Mouse (Mus musculus): ENCODE data around the gene Ankrd13d.

The Ankrd13d gene

GRCm38 (mm10) chr19:4301735-4302651 is 19.1 kb upstream of the Ankrd13d start:
- DNase-seq (ENCODE audit: inconsistent ontology term): no peak

- DNase-seq (ENCODE audit: inconsistent ontology term): no peak
Measured at GRCm38 (mm10) chr19:4300852-4301734, 18.2 kb upstream of the Ankrd13d start.

- no peak for DNase-seq (ENCODE audit: inconsistent ontology term)
Measured at GRCm38 (mm10) chr19:4300271-4300704, 17.4 kb upstream of the Ankrd13d start.

GRCm38 (mm10) chr19:4299574-4300270 is 16.8 kb upstream of the Ankrd13d start:
- no peak for DNase-seq (ENCODE audit: inconsistent ontology term)

GRCm38 (mm10) chr19:4299126-4299525 is 16.2 kb upstream of the Ankrd13d start:
- no peak for DNase-seq (ENCODE audit: inconsistent ontology term)

GRCm38 (mm10) chr19:4298322-4299121 is 15.6 kb upstream of the Ankrd13d start:
- DNase-seq (ENCODE audit: inconsistent ontology term): no peak

GRCm38 (mm10) chr19:4297851-4298250 is 14.9 kb upstream of the Ankrd13d start:
- DNase-seq (ENCODE audit: inconsistent ontology term): no peak

- no peak for DNase-seq (ENCODE audit: inconsistent ontology term)
Measured at GRCm38 (mm10) chr19:4296611-4297010, 13.7 kb upstream of the Ankrd13d start.

GRCm38 (mm10) chr19:4295391-4295790 is 12.5 kb upstream of the Ankrd13d start:
- no peak for DNase-seq (ENCODE audit: inconsistent ontology term)

- no peak for DNase-seq (ENCODE audit: inconsistent ontology term)
Measured at GRCm38 (mm10) chr19:4294381-4295097, 11.6 kb upstream of the Ankrd13d start.

- DNase-seq (ENCODE audit: inconsistent ontology term): no peak
Measured at GRCm38 (mm10) chr19:4291161-4291560, 8.2 kb upstream of the Ankrd13d start.

GRCm38 (mm10) chr19:4290749-4291148 is 7.8 kb upstream of the Ankrd13d start:
- no peak for DNase-seq (ENCODE audit: inconsistent ontology term)

- DNase-seq (ENCODE audit: inconsistent ontology term): no peak
Measured at GRCm38 (mm10) chr19:4283653-4284052, 716 bp upstream of the Ankrd13d start.

- DNase-seq (ENCODE audit: inconsistent ontology term): no peak
Measured at GRCm38 (mm10) chr19:4280425-4280824, 2.5 kb downstream of the Ankrd13d start.

- no peak for DNase-seq (ENCODE audit: inconsistent ontology term)
Measured at GRCm38 (mm10) chr19:4279487-4279886, 3.5 kb downstream of the Ankrd13d start.

GRCm38 (mm10) chr19:4270972-4271371 is 12.0 kb downstream of the Ankrd13d start:
- DNase-seq (ENCODE audit: inconsistent ontology term): no peak

GRCm38 (mm10) chr19:4270187-4270586 is 12.8 kb downstream of the Ankrd13d start:
- no peak for DNase-seq (ENCODE audit: inconsistent ontology term)

- peak; percentile 77 for DNase-seq (ENCODE audit: inconsistent ontology term)
Measured at GRCm38 (mm10) chr19:4268566-4269361, 14.2 kb downstream of the Ankrd13d start, which contains the start of gene Ssh3. Gene Ssh3, minus strand, starts transcription at chr19:4269180.

GRCm38 (mm10) chr19:4265956-4266355 is 17.0 kb downstream of the Ankrd13d start:
- DNase-seq (ENCODE audit: inconsistent ontology term): no peak
